18 mouse cellular contexts compared by ENCODE assay signal in the genomic region with DNA sequence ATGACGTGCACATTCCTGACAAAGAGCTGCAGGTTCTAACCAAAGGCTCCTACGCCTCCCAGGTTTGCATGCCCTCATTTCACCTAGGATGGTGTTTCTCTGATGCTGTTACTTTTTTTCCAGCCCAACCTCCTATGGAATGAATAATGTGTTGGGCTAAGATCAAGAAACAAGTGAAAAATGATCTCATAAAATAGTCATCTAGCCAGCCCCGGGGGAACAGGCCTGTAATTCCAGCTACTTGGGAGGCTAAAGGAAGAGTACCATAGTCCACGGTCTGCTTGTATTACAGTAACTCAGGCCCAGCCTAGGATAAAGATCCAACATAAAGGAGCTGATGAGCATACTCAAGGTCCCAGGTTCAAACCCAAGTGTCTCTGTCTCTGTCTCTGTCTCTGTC. TPM values are rescaled to one million over a fixed set of nuclear protein-coding genes. Genes with fewer than 3 reads are reported as not detected.
DNase-seq lines count a peak whose midpoint lies in the region; ATAC-seq lines count a peak whose summit lies in the region.
"Had no signal": no experiment of that assay in that cellular context is flagged by ENCODE, and none has a peak within 500 bp of the region (broad histone marks: within the 10 kb centered on the region; RNA-seq: fewer than 3 reads in every experiment).

No protein-coding gene starts in this region.

- H3K27ac ChIP-seq in embryonic facial prominence, embryonic 11.5 days (replicated peaks; ENCODE audit: low read depth, low read length), result no peak overlapping the region
- no peak overlapping the region for H3K27ac ChIP-seq in embryonic facial prominence, embryonic 10.5 days (replicated peaks)
- H3K27ac ChIP-seq: embryonic facial prominence, embryonic 15.5 days; forebrain, embryonic 12.5 days; heart, adult 2 months; liver, embryonic 13.5 days; lung, embryonic 15.5 days; macrophage; midbrain, embryonic 12.5 days had no signal

- H3K4me1 ChIP-seq in embryonic facial prominence, embryonic 11.5 days (ENCODE audit: control insufficient read depth, insufficient read depth, low read length), result no peaks in the 10 kb centered on the region
- H3K4me1 ChIP-seq in embryonic facial prominence, embryonic 10.5 days, result no peaks in the 10 kb centered on the region
- H3K4me1 ChIP-seq: embryonic facial prominence, embryonic 15.5 days; forebrain, embryonic 12.5 days; liver, embryonic 13.5 days; lung, embryonic 15.5 days; midbrain, embryonic 12.5 days had no signal

- no peak overlapping the region for H3K4me3 ChIP-seq in embryonic facial prominence, embryonic 11.5 days (ENCODE audit: low read depth, low read length)
- no peak overlapping the region for H3K4me3 ChIP-seq in embryonic facial prominence, embryonic 10.5 days
- H3K4me3 ChIP-seq: embryonic facial prominence, embryonic 15.5 days; forebrain, embryonic 12.5 days; heart, adult 2 months; liver, embryonic 13.5 days; lung, embryonic 15.5 days; midbrain, embryonic 12.5 days had no signal

- H3K36me3 ChIP-seq in embryonic facial prominence, embryonic 11.5 days (replicated peaks; ENCODE audit: control insufficient read depth, insufficient read depth, low read depth, low read length), result no peaks in the 10 kb centered on the region
- no peaks in the 10 kb centered on the region for H3K36me3 ChIP-seq in embryonic facial prominence, embryonic 10.5 days (replicated peaks)
- H3K36me3 ChIP-seq: embryonic facial prominence, embryonic 15.5 days; forebrain, embryonic 12.5 days; liver, embryonic 13.5 days; lung, embryonic 15.5 days; midbrain, embryonic 12.5 days had no signal

- H3K9ac ChIP-seq in embryonic facial prominence, embryonic 11.5 days (replicated peaks; ENCODE audit: low read length), result no peak overlapping the region
- H3K9ac ChIP-seq: embryonic facial prominence, embryonic 15.5 days; forebrain, embryonic 12.5 days; liver, embryonic 13.5 days; lung, embryonic 15.5 days; midbrain, embryonic 12.5 days had no signal

- WGBS in embryonic facial prominence, embryonic 11.5 days, result 74% methylated on average over 4 of the region's 4 CpGs
- WGBS in embryonic facial prominence, embryonic 10.5 days, result 76% methylated on average over 4 of the region's 4 CpGs

- ATAC-seq in embryonic facial prominence, embryonic 11.5 days (replicated peaks; ENCODE audit: insufficient number of reproducible peaks, low FRiP score, low TSS enrichment, low read depth), result no peak
- ATAC-seq: hindbrain, embryonic 16.5 days had no signal

- H3K9me3 ChIP-seq in embryonic facial prominence, embryonic 11.5 days (replicated peaks; ENCODE audit: control insufficient read depth, low read length), result no peaks in the 10 kb centered on the region
- no peaks in the 10 kb centered on the region for H3K9me3 ChIP-seq in embryonic facial prominence, embryonic 10.5 days
- H3K9me3 ChIP-seq: embryonic facial prominence, embryonic 15.5 days; forebrain, embryonic 12.5 days; liver, embryonic 13.5 days; lung, embryonic 15.5 days; midbrain, embryonic 12.5 days had no signal

- peak; percentile 17 for DNase-seq in embryonic facial prominence, embryonic 11.5 days (ENCODE audit: low spot score)
- no peak for DNase-seq in embryonic facial prominence, embryonic 10.5 days (ENCODE audit: low spot score)
- DNase-seq in kidney, adult 9 months, result peak; percentile 11
- no peak for DNase-seq in kidney, postnatal 10 days
- peak; percentile 40 for DNase-seq in right cerebral cortex, adult 18-20 months
- DNase-seq in right cerebral cortex, postnatal 14 days, result no peak
- peak; percentile 47 for DNase-seq in telencephalon, adult 2 months (ENCODE audit: low read depth, low spot score)
- DNase-seq in adipocyte (ENCODE audit: low spot score), result no peak
- DNase-seq: adrenal gland, postnatal 14 days; heart, adult 2 months; kidney, adult 11 months; liver, embryonic 13.5 days had no signal

- H3K4me2 ChIP-seq in embryonic facial prominence, embryonic 11.5 days (ENCODE audit: low read depth, low read length), result no peak overlapping the region
- H3K4me2 ChIP-seq: embryonic facial prominence, embryonic 15.5 days; forebrain, embryonic 12.5 days; liver, embryonic 13.5 days; lung, embryonic 15.5 days; midbrain, embryonic 12.5 days had no signal

- H3K27me3 ChIP-seq in embryonic facial prominence, embryonic 11.5 days (ENCODE audit: control insufficient read depth, insufficient read depth, low read length), result no peaks in the 10 kb centered on the region
- H3K27me3 ChIP-seq in embryonic facial prominence, embryonic 10.5 days (replicated peaks; ENCODE audit: low read depth, poor library complexity, severe bottlenecking), result no peaks in the 10 kb centered on the region
- H3K27me3 ChIP-seq: embryonic facial prominence, embryonic 15.5 days; forebrain, embryonic 12.5 days; liver, embryonic 13.5 days; lung, embryonic 15.5 days; midbrain, embryonic 12.5 days had no signal

RNA-seq across cellular contexts. Expression of gene Adam22, which starts 57.1 kb away (rescaled TPM):
- 12.1 and 12.5 TPM in 2 replicates for polyA plus RNA-seq in embryonic facial prominence, embryonic 11.5 days (2014; fragmentation: Nextera tagmentation; extraction: Ambion mirVana)
- polyA plus RNA-seq in embryonic facial prominence, embryonic 10.5 days (2016; fragmentation: Nextera tagmentation; extraction: Ambion mirVana), result 7.3 and 8.1 TPM in 2 replicates

Comparison
In these comparisons a context has a peak if more than half of its experiments do, and no peak if none do; other contexts are left out.
1. DNase-seq: peak in embryonic facial prominence, embryonic 11.5 days (single experiment), kidney, adult 9 months (single experiment), right cerebral cortex, adult 18-20 months (single experiment) and telencephalon, adult 2 months (single experiment); none in embryonic facial prominence, embryonic 10.5 days (single experiment), kidney, postnatal 10 days (single experiment), right cerebral cortex, postnatal 14 days (single experiment) and adipocyte (single experiment).